Mouse (Mus musculus): ENCODE results near the gene Zfp51. TPM values are rescaled to one million over a fixed set of nuclear protein-coding genes. Genes with fewer than 3 reads are reported as not detected.
"Not testable (repeated sequence)": the region's sequence is repeated elsewhere in the genome, so short reads cannot be mapped to it uniquely, and the experiment has no call there.

Zfp51 gene
- 17.3 and 18.0 TPM in 2 replicates for polyA plus RNA-seq (2015; fragmentation: Nextera tagmentation; extraction: Ambion mirVana)

- peak within 1 kb of the TSS; percentile 61 for H3K9ac ChIP-seq
- H3K27ac ChIP-seq: peak within 1 kb of the TSS; percentile 92
- peak; percentile 100 for ATAC-seq (ENCODE audit: low FRiP score, low read depth)
- H3K4me2 ChIP-seq (replicated peaks): peak within 1 kb of the TSS; percentile 74
- peaks cover 7% of the 10 kb centered on the region for H3K36me3 ChIP-seq
- under 1% methylated on average over 26 of the region's 26 CpGs for WGBS
- H3K4me3 ChIP-seq: peak within 1 kb of the TSS; percentile 63
- H3K4me1 ChIP-seq: peaks cover 7% of the 10 kb centered on the region
- H3K9me3 ChIP-seq: no peaks in the 10 kb centered on the region
- H3K27me3 ChIP-seq: no peaks in the 10 kb centered on the region
These were observed at the start of gene Zfp51 for GRCm38 (mm10) chr17:21450138-21450704. Gene Zfp51 (plus strand): TSS chr17:21450374.

DNA sequence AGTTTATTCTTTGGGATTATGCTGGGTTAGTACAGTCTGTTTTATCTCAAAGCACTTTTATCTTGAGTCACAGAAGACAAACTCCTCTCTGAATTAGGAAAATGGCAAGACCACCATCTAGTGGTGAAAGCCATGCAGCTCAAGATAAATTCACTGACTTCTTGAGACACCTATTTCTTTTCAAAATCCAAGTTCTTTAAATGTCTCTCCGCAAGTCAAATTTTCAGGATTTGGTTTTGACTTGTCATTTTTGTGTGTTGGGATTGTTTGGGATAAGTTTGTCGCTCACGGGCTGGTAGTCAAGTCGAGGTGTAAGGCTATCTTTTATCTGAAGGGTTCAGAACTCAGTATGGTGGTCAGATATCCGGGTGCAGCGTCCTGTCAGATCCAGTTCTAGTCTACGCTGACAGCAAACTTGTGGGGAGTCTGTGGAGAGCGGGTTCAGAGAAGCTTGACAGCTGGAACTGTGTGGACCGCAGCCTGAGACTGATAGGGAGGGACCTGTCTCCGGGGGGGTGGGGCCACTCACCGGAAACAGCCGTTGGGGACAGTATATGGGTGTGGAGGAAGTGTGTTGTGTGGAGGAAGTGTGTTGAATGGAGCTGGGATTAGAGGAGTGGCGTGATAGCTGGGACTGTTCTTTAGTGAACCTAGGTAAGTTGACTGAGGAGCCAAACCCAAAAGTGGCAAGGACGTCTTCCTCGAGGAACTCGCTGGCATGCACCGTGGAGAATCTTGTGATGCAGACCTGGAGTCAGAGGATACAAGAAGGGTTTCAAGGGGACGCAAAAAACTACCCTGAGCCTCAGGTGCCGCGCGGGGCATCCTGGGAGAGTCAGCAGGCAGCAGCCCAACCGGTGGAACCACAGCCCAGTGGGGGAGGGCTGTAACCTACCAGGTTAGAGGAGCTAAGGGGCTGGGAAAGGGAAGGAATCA is 27.2 kb upstream of the Zfp51 start, which contains the start of gene Zfp54:
Gene Zfp54, plus strand, starts transcription at position 564 of the 936 bp plus-strand sequence.
- peak within 1 kb of the TSS; percentile 60 for H3K9ac ChIP-seq
- H3K27me3 ChIP-seq: no peaks in the 10 kb centered on the region
- H3K27ac ChIP-seq: peak within 1 kb of the TSS; percentile 53
- H3K9me3 ChIP-seq: no peaks in the 10 kb centered on the region
- peak within 1 kb of the TSS; percentile 75 for H3K4me2 ChIP-seq (replicated peaks)
- peak; percentile 99 for ATAC-seq (ENCODE audit: low FRiP score, low read depth)
- H3K4me1 ChIP-seq: peaks cover 3% of the 10 kb centered on the region; the same call in 1 of the 2 replicates
- H3K36me3 ChIP-seq: no peaks in the 10 kb centered on the region
- H3K4me3 ChIP-seq: peak within 1 kb of the TSS; percentile 48
- under 1% methylated on average over 22 of the region's 22 CpGs for WGBS

DNA sequence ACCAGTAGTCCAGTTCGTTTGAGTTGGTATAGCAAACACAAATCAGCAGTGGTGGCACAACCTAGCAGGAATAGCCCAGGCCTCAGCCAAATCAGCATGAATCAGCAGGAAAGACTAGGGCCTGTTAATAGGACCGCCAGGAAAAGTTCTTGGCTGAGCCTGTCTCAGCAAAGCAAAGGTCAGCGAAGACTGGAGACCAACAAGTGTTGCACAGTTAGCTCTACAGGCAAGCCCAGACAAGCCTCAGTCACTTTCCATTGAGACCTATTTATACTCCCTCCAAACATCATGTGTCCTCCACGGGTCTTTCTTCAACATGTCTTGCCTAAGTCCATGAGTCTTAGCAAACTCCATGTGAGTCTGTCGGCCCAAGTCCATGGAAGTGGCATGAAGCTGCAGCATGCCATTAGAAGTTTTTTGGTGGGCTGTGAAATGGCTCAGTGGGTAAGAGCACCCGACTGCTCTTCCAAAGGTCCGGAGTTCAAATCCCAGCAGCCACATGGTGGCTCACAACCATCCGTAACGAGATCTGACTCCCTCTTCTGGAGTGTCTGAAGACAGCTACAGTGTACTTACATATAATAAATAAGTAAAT is 11.3 kb upstream of the Zfp51 start:
- not testable (repeated sequence) for H3K4me3 ChIP-seq; H3K27me3 ChIP-seq; H3K9ac ChIP-seq; ATAC-seq (ENCODE audit: low FRiP score, low read depth); H3K4me1 ChIP-seq; H3K36me3 ChIP-seq; H3K4me2 ChIP-seq (replicated peaks); H3K9me3 ChIP-seq; H3K27ac ChIP-seq
- WGBS: 81% methylated on average over 9 of the region's 9 CpGs

DNA sequence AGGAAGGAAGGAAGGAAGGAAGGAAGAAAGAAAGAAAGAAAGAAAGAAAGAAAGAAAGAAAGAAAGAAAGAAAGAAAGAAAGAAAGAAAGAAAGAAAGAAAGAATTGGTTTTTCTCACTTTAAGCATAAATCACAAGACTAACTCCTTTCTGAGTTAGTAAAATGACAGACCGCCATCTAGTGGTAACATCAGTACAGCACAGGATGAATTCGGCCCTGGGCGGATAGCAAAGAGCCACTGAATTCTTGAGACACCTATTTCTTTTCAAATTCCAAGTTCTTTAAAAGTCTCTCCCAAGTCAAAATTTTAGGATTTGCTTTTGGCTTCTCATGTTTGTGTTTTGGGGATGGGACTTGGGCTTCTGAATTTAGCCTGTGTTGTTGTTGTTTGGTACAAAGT is 505 bp upstream of the Zfp51 start:
- Histone ChIP-seq H3K9me3 (no peaks in the 10 kb centered on the region), H3K9ac (peak overlapping the region; percentile 61), H3K27me3 (no peaks in the 10 kb centered on the region), H3K27ac (peak overlapping the region; percentile 92), H3K4me3 (peak overlapping the region; percentile 63), H3K36me3 (peaks cover 7% of the 10 kb centered on the region), H3K4me1 (peaks cover 7% of the 10 kb centered on the region), H3K4me2 (replicated peaks) (peak overlapping the region; percentile 74)
- WGBS: 0% methylated on average over 3 of the region's 3 CpGs
- peak; percentile 76; the same call in 1 of the 2 replicates for ATAC-seq (ENCODE audit: low FRiP score, low read depth)

DNA sequence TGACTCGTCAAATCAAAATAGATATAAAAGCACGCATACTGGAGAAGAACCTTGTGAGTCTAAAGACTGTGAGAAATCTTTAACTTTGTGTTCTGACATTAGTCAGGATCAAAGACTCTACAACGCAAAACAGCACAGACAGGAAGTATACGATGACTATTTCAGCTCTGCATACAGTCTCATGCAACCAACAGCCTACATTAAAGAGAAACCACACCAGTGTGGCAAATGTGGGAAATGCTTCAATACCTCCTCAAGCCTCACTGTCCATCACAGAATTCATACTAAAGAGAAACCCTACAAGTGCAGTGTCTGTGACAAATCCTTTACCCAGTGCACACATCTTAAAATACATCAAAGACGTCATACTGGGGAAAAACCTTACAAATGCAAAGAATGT is 13.4 kb downstream of the Zfp51 start:
- Histone ChIP-seq H3K9me3 (no peaks in the 10 kb centered on the region), H3K9ac (no peak overlapping the region), H3K4me3 (no peak overlapping the region), H3K4me2 (replicated peaks) (no peak overlapping the region), H3K36me3 (peaks cover 54% of the 10 kb centered on the region), H3K27ac (no peak overlapping the region), H3K27me3 (no peaks in the 10 kb centered on the region), H3K4me1 (no peaks in the 10 kb centered on the region)
- WGBS: 93% methylated on average over 5 of the region's 5 CpGs
- no peak for ATAC-seq (ENCODE audit: low FRiP score, low read depth)

- no peaks in the 10 kb centered on the region for H3K9me3 ChIP-seq
- no peak overlapping the region for H3K4me2 ChIP-seq (replicated peaks)
- no peak overlapping the region for H3K4me3 ChIP-seq
- no peaks in the 10 kb centered on the region for H3K27me3 ChIP-seq
- H3K27ac ChIP-seq: no peak overlapping the region
- ATAC-seq (ENCODE audit: low FRiP score, low read depth): no peak
- H3K4me1 ChIP-seq: peaks cover 14% of the 10 kb centered on the region
- H3K36me3 ChIP-seq: no peaks in the 10 kb centered on the region
- 60% methylated on average over 3 of the region's 3 CpGs for WGBS
- H3K9ac ChIP-seq: no peak overlapping the region
These were observed 22.0 kb downstream of the Zfp51 start for GRCm38 (mm10) chr17:21472032-21472652.

DNA sequence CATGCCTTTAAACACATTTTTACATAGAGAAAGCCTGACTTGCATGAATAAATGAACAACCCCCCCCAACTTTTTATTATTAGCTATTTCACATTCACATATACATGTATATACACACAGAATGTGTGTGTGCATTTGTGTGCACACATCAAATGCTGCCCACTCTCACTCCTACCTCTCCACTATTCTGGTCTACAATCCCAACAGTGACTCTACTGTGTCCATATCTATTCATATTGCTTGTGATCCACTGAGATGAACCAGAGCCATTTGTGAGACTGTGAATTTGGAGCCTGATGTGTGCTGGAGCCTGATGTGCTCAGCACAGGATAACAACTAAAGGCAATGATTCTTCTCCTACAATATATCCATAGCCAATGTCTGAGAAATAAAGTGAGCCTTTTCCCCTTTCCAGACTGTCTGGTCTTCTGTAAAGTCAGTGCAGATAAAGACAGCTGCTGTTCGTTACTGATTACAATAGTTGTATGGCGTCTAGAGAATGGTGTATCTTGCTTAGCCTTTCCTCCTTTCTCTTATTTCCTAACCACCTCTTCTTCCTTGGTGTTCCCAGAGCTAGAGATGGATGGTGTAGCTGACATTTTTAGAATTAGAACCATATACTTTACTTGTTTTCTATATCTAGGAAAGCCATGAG is 22.6 kb downstream of the Zfp51 start:
- H3K27ac ChIP-seq: peak overlapping the region; percentile 59; the same call in 1 of the 2 replicates
- ATAC-seq (ENCODE audit: low FRiP score, low read depth): no peak

GRCm38 (mm10) chr17:21473362-21474190 is 23.4 kb downstream of the Zfp51 start:
- ATAC-seq (ENCODE audit: low FRiP score, low read depth): peak; percentile 89; the same call in 1 of the 2 replicates
- no peak overlapping the region for H3K4me3 ChIP-seq
- H3K9me3 ChIP-seq: no peaks in the 10 kb centered on the region
- no peaks in the 10 kb centered on the region for H3K36me3 ChIP-seq
- H3K27ac ChIP-seq: peak overlapping the region; percentile 59
- H3K4me2 ChIP-seq (replicated peaks): peak overlapping the region; percentile 32
- peaks cover 14% of the 10 kb centered on the region for H3K4me1 ChIP-seq
- H3K9ac ChIP-seq: no peak overlapping the region
- H3K27me3 ChIP-seq: no peaks in the 10 kb centered on the region
- WGBS: 13% methylated on average over 14 of the region's 14 CpGs

More for the DNA sequence above, 22.6 kb downstream of the Zfp51 start:
- Histone ChIP-seq H3K9me3 (no peaks in the 10 kb centered on the region), H3K9ac (no peak overlapping the region), H3K4me1 (peaks cover 14% of the 10 kb centered on the region), H3K27me3 (no peaks in the 10 kb centered on the region), H3K4me3 (no peak overlapping the region), H3K4me2 (replicated peaks) (peak overlapping the region; percentile 32), H3K36me3 (no peaks in the 10 kb centered on the region)
- 43% methylated on average over 2 of the region's 2 CpGs for WGBS

DNA sequence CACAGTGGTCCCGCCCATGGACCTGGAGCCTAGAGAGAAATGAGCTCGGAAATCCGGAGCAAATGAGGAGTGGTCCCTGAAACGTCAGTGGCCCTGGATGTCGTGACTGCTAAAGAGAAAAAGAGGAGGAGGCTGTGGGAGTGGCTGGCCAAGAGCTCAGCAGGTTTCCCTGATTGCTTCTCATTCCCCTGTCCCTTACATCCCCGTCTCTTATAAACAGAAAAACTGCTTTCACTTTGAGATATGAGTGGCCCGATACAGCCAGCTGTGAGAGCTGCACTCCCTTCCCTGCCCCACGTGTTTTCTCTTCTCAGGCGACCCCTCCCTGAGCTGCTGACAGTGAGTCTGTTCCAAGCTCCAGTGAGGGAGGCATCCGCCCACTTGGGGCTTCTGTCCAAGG is 24.6 kb downstream of the Zfp51 start:
- WGBS: 6% methylated on average over 10 of the region's 10 CpGs

DNA sequence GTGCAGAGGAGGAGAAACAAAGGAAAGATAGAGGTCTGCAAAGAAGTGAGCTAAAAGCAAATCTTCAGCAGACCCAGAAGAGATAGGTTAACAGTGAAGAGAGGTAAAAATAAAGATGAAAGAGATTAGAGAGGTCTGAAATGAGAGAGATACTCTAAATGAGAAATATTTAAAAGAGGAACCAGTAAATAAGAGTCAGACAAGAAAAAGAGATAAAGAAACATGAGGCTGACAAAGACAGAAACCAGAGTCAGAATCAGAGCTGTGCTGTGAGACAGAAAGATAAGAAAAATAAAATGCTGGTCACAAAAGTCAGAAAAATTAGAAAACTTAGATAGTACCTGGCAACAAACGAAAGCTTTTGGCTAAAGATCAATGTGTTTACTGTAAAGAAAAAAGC is 25.1 kb downstream of the Zfp51 start:
- H3K4me3 ChIP-seq; H3K27ac ChIP-seq; H3K27me3 ChIP-seq; H3K36me3 ChIP-seq; H3K9ac ChIP-seq; H3K9me3 ChIP-seq; ATAC-seq (ENCODE audit: low FRiP score, low read depth); H3K4me2 ChIP-seq (replicated peaks): not testable (repeated sequence)
- H3K4me1 ChIP-seq: peaks cover 14% of the 10 kb centered on the region
- WGBS: 95% methylated on average over 1 of the region's 1 CpGs

More for the DNA sequence above, 24.6 kb downstream of the Zfp51 start:
- not testable (repeated sequence) for H3K27me3 ChIP-seq; H3K4me3 ChIP-seq; H3K36me3 ChIP-seq; ATAC-seq (ENCODE audit: low FRiP score, low read depth); H3K27ac ChIP-seq; H3K9ac ChIP-seq; H3K9me3 ChIP-seq
- H3K4me2 ChIP-seq (replicated peaks): peak overlapping the region; percentile 45
- peaks cover 14% of the 10 kb centered on the region for H3K4me1 ChIP-seq

DNA sequence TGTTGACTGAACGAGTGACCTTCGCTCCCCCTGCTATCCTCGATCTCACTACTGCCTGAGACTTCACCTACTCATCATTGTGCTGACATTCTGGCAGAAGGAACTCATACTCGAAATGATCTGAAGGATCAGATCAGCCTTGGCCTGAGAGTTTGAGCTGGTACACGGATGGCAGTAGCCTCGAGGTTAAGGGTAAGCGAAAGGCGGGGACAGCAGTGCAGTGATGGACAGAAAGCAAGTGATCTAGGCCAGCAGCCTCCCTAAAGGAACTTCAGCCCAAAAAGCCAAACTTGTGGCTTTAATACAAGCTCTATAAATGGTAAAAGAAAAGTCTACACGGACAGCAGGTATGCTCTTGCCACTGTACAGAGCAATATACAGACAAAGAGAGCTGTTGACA is 26.2 kb downstream of the Zfp51 start:
- WGBS: 82% methylated on average over 5 of the region's 9 CpGs
- H3K4me3 ChIP-seq; H3K9ac ChIP-seq; ATAC-seq (ENCODE audit: low FRiP score, low read depth); H3K27ac ChIP-seq; H3K9me3 ChIP-seq; H3K4me2 ChIP-seq (replicated peaks); H3K36me3 ChIP-seq; H3K27me3 ChIP-seq: not testable (repeated sequence)
- H3K4me1 ChIP-seq: peaks cover 14% of the 10 kb centered on the region
